Mouse (Mus musculus) heart, adult 2 months (tissue): ENCODE results near the gene Disp2.

Experiments used
- CTCF ChIP-seq: fragments of 200-600 bp; IDR thresholded peaks from 2 replicates; pipeline ENCODE4 v1.8.1; 2022; ENCODE audit warnings: antibody characterized with exemption, mild to moderate bottlenecking, moderate library complexity
- EP300 ChIP-seq: fragments of 200-500 bp; IDR thresholded peaks from 2 replicates; pipeline ENCODE4 v1.6.1; 2011; ENCODE audit warnings: low read depth, low read length, control low read depth; ENCODE audit not compliant: insufficient read depth
- POLR2A ChIP-seq: fragments of 200-500 bp; IDR thresholded peaks from 2 replicates; pipeline ENCODE4 v1.6.1; 2011; ENCODE audit warnings: mild to moderate bottlenecking, low read depth, low read length, control low read depth; ENCODE audit not compliant: insufficient read depth

GRCm38 (mm10) chr2:118730622-118730915, 49.0 kb upstream of the Disp2 start:
- TF ChIP-seq CTCF (peak; percentile 87), EP300 (peak; percentile 88), POLR2A (no peak)
